Mouse (Mus musculus): ENCODE results near the gene Zfp948.
"Not testable (repeated sequence)": the region's sequence is repeated elsewhere in the genome, so short reads cannot be mapped to it uniquely, and the experiment has no call there.

Zfp948 gene

GRCm38 (mm10) chr17:21635758-21636157 lies 69.0 kb downstream of the Zfp948 start:
- not testable (repeated sequence) for DNase-seq (ENCODE audit: low spot score)

Data from T-cell, adult 2 months (primary cell).